Mouse (Mus musculus) thymus, postnatal 25 days (tissue): Measurements from ENCODE around the gene Gtf2h1.

Source experiments
- DNase-seq: peaks from one replicate; pipeline ENCODE4 v3.0.0; 2022

The Gtf2h1 gene

GRCm38 (mm10) chr7:46831693-46832092 lies 35.8 kb downstream of the Gtf2h1 start:
- no peak for DNase-seq

- peak; percentile 29 for DNase-seq
Measured at GRCm38 (mm10) chr7:46832112-46832810, 36.4 kb downstream of the Gtf2h1 start.

DNA sequence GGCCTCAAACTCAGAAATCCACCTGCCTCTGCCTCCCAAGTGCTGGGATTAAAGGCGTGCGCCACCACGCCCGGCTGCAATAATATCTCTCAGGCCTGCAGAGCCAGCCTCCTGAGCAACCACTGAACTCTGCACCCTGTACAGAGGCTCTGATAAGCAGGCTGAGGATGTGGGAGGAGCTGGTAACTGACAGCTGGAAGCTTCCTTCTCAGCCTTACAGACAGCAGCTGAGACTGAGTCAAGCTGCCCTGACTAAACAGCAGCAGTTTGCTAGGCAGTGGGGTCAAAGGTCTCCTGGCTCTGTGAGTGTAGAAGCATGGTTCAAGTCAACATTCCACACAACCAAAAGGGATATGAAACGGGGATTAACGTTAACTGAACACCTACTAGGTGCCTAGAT lies 37.4 kb downstream of the Gtf2h1 start:
- DNase-seq = peak; percentile 72

DNA sequence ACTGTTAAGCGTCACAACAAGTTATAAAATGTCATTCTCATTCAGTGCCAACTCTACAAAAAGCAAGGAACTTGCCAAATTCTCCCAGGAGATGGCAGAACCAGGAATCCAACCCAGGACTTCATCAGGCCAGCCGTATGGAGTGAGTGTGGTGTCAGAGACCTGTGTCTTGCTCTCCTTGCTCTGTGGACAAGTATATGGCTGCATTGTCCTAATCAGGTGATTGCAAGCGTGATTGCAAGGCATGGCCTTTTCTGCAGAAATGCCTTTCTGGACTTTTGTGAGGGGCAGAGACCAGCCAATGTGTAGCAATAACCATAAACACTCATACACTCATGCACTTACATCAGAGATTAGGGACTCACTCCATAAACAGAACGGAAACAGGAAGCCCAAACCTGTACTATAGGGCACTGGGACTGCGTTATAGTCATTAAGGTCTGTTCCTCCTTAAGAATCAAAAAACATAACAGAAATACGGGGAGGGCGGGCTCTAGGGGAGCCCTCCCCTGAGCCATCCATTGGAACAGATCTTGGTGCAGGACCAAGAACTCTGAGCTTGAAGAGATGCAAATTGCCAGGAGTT lies 37.9 kb downstream of the Gtf2h1 start:
- DNase-seq = no peak

GRCm38 (mm10) chr7:46834994-46835610 lies 39.2 kb downstream of the Gtf2h1 start:
- DNase-seq = no peak

DNA sequence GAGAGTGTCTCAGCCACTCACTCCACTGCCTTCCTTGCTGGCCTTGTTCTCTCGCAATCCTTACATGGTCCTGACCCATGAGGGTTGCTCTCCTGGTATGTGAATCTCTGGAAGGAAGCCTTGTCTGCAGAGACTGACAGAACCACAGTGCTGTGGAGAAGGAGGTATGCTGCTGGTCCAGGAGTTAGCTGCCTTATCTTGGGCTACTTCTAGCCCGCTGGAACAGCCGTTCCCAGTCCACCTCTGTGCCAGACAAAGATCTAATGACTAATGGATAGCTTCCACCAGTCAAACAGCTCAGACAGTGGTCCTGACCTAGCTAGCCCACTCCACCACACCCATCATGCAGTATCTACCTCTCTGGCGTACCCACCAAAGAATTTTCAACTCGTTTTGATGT lies 40.5 kb downstream of the Gtf2h1 start:
- no peak for DNase-seq

DNA sequence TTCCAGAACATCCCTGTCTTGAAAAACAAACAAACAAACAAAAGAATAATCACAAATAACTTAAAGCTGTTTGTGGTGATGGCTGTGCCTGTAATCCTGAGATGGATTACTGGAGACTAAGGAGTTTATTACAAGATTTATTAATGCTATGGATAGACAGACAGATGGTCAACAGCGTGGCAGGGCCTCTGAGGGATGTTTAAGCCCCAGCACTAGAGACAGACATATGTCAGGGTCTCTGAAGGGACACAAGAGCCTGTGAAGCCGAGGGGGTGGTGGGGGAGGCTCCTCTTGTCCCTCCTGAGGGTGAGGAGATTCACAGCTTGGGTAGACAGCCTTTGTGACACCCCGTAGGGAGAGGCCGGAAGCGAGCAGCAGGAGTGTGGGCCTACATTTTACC lies 41.2 kb downstream of the Gtf2h1 start:
- no peak for DNase-seq

DNA sequence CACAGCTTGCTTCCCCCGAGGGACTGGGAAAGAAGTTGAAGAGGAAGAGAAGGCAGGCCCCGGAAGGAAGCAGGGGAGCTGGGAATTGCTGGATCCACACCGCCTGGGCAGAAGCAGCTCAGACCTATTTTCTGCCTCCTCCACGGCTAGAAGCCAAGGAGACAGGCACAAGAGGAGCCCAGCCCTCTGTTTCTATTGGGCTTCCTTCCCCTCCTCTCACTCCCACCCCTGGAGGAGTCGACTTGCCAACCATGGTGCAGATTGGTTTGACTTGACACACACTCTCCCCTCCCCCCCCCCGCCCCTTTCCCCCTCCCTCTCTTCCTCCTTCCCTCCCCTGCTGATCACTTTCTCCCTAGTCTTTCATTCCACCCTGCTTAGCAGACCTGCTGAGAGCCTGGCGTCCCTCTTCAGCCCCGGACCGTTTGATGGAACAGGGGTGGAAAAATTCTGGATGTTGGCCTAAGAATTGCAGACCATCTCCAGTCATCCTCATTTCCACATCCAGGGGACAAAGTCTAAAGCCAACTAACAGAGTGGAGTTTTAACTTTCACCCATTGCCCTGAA lies 42.3 kb downstream of the Gtf2h1 start:
- DNase-seq = peak; percentile 38

GRCm38 (mm10) chr7:46838891-46839302 lies 43.0 kb downstream of the Gtf2h1 start:
- peak; percentile 62 for DNase-seq

GRCm38 (mm10) chr7:46839446-46839845 lies 43.5 kb downstream of the Gtf2h1 start:
- no peak for DNase-seq

GRCm38 (mm10) chr7:46839861-46840260 lies 44.0 kb downstream of the Gtf2h1 start:
- DNase-seq = no peak

- no peak for DNase-seq
Measured at GRCm38 (mm10) chr7:46840326-46840725, 44.4 kb downstream of the Gtf2h1 start.

DNA sequence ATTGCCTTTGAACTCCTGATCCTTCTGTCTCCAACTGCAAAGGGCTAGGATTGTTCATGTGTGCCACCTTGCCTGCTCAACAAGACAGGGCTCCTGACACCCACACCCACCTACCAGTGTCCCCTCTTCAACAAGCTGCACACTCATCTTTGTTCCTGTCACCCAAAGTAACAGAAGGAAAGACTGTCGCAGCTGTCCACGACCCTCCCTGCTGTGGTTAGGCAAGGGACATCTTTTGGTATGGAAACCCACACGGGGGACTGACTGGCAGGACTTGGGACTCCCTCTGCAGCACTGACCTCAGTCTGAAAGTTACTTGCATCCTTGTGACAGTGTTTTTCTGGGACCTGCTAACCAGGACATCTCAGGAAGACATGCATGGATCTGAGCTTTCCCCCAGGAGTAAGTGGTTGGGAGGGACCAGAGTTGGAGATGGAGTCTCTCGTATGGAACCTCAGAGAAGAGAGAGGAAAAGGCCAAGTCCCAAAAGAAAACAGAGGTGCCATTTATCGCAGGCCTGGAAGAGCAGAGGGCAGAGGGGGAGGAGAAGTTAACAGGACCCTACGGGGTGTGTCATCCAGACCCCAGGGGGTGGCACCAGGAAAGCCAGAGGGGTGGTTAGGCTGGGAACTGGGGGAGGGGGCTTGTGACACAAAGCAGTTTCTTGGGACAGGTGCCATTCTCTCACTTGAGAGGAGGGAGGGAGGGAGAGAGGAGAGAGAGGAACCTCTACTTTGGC lies 45.1 kb downstream of the Gtf2h1 start, which contains the start of gene Ldha:
Gene Ldha, plus strand, starts transcription at position 689 of the 739 bp plus-strand sequence.
- no peak for DNase-seq

DNA sequence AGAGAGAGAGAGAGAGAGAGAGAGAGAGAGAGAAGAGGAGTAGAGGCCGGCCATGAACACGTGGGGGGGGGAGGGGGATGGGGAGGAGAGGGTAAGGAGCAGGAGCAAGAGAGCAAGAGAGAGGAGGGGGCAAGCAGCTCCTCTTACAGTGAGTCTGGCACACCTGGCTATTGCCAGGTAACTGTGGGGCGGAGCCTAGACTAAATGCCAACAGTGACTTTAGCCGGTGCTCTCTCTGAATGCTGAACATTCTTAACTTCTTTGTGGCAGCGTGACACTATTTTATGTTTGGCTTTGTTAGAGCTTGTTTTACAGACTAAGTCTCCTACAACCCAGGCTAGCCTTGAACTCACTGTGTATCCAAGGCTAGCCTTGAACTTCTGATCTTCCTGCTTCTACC lies 46.4 kb downstream of the Gtf2h1 start:
- DNase-seq = no peak

DNA sequence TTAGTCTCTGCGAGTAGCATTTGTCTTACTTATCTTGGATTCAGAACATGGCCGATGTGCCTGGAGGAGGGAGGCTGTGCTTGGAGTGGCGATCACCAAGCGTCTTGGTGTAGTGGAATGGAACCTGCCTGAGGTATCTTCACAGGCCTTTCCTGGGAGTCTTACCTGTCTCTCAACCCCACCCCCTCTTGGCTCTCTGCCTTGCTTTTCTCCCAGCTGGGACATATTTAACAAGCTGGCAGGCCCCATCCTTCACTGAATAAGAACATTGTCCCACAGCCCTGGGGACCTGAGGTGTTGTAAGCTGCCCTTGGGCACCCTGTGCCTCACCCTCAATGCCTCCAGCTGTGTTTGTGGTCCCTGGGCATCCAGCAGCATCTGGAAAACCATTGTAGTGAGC lies 47.7 kb downstream of the Gtf2h1 start:
- DNase-seq = no peak

DNA sequence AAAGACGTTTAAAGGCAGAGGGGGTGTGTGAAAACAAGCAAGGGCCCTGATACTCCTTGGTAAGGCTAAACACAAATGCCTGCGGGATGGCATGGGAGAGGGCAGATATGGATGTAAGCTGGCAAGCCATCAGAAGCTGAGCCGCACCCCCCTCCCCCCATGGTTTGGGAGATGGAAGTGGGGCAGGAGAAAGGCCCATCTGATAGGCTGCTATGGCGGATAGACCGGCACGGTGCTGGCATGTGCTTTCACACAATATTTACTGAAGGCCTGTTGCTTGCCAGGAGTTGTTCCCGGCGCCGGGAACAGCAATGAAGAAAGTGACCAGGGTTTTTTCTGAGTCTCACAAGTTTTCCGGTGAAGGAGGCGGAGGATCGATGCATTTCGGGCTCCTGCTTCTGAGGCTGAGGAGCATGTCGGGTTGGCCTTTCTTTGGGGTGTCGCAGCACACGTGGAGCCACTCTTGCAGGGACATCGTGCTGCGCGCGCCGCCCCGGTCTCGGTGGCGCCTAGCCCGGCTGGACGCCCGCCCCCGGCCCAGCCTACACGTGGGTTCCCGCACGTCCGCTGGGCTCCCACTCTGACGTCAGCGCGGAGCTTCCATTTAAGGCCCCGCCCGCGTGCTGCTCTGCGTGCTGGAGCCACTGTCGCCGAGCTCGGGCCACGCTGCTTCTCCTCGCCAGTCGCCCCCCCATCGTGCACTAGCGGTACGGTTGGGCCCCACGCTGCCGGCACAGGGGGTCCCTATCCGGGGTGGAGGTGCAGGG lies 49.5 kb downstream of the Gtf2h1 start:
- peak; percentile 93 for DNase-seq

DNA sequence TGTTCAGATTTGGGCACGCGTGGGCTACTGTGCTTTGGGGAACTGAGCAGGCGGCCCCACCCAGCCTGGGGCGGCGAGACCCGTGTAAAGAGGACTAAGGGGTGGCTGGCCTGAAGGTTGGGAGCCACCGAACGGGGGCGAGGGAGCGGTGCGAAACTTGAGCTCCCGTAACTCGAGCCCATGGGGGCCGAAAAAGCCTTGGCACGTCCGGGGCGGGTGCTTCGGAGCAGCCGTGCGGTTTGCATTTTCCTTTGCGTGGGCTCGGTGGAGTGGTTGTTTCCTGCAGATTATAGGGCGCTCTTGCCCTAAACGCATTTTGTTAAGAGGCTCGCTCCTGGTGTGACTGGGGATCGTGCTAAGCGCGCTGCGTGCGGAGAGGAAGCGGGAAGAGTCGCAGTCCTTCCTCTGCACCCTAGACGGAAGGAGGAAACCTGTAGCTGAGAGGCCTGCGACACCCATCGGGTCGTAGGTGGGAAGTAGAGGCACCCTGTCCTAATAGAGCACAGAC lies 50.1 kb downstream of the Gtf2h1 start:
- DNase-seq = no peak

GRCm38 (mm10) chr7:46846486-46847244 lies 50.8 kb downstream of the Gtf2h1 start:
- DNase-seq = peak; percentile 73

- DNase-seq = no peak
Measured at GRCm38 (mm10) chr7:46849287-46849686, 53.4 kb downstream of the Gtf2h1 start.

DNA sequence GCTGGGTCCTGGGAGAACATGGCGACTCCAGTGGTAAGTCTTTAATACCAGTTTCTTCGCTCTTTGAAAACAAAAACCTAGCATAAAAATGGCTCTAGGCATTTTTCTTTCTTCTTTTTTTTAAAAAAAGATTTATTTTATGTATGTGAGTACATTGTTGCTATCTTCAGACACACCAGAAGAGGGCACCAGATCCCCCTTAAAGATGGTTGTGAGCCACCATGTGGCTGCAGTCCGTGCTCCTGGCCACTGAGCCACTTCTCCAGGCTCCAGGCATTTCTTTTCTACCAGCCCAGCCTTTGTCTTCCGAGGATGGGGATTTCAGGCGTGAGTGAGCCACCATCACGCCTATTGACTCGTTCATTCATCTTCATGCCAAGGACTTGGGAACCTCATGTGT lies 55.1 kb downstream of the Gtf2h1 start:
- no peak for DNase-seq

- no peak for DNase-seq
Measured at GRCm38 (mm10) chr7:46852666-46853065, 56.8 kb downstream of the Gtf2h1 start.
